Mouse (Mus musculus) G1E (cell line): ENCODE measurements around the gene Pcnx3. TPM values are rescaled to one million over a fixed set of nuclear protein-coding genes. Genes with fewer than 3 reads are reported as not detected.

Experiments
- ATAC-seq: 2 replicates; pipeline ENCODE4 v1.8.0; 2016; ENCODE audit warnings: mild to moderate bottlenecking; ENCODE audit not compliant: insufficient number of reproducible peaks, poor library complexity, low FRiP score, severe bottlenecking; ENCODE audit errors: extremely low read depth
- DNase-seq: peaks from one replicate; pipeline ENCODE4 v3.0.0; 2012; ENCODE audit warnings: low spot score
- H3K27me3 ChIP-seq: 2 replicates; pipeline ENCODE4 v1.6.1; 2012; ENCODE audit warnings: mild to moderate bottlenecking, low read length, inconsistent platforms; ENCODE audit not compliant: insufficient read depth
- H3K36me3 ChIP-seq: replicated peaks from 2 replicates; pipeline ENCODE3; 2012; ENCODE audit warnings: mild to moderate bottlenecking, inconsistent platforms
- H3K4me1 ChIP-seq: 2 replicates; pipeline ENCODE4 v1.6.1; 2012; ENCODE audit warnings: low read depth, low read length, inconsistent platforms, mixed read lengths; ENCODE audit not compliant: insufficient read depth
- H3K4me3 ChIP-seq: 2 replicates; pipeline ENCODE4 v1.5.1; 2012; ENCODE audit warnings: low read depth, mild to moderate bottlenecking, inconsistent platforms, low read length, moderate library complexity, mixed read lengths
- H3K9me3 ChIP-seq: replicated peaks from 2 replicates; pipeline ENCODE4 v1.6.1; 2012; ENCODE audit warnings: inconsistent platforms
- CTCF ChIP-seq: IDR thresholded peaks from 2 replicates; pipeline ENCODE4 v1.5.1; 2012; ENCODE audit warnings: low read depth, low read length, inconsistent platforms, mixed read lengths
- GATA1 ChIP-seq: IDR thresholded peaks from 2 replicates; pipeline ENCODE4 v1.6.1; 2012; ENCODE audit warnings: borderline replicate concordance, low read length, inconsistent platforms, mixed read lengths
- GATA2 ChIP-seq: IDR thresholded peaks from 2 replicates; pipeline ENCODE4 v1.6.1; 2012; ENCODE audit warnings: low read depth, low read length, inconsistent platforms, borderline replicate concordance
- POLR2AphosphoS5 ChIP-seq: IDR thresholded peaks from 2 replicates; pipeline ENCODE4 v1.6.1; 2012; ENCODE audit warnings: low read depth, low read length, inconsistent platforms; ENCODE audit not compliant: insufficient replicate concordance
- TAL1 ChIP-seq: conservative IDR thresholded peaks from 2 replicates; pipeline ENCODE4 v1.6.1; 2012; ENCODE audit warnings: low read depth, low read length, inconsistent platforms, mixed read lengths
- polyA plus RNA-seq: library from polyadenylated mRNA; stranded (reverse); fragments of >175 nt; gene quantifications from 2 replicates; pipeline ENCODE4 v1.2.3, GENCODE M21; 2012
- total RNA-seq, 2 experiments: library from RNA; stranded (forward) in 1 of 2; stranded (reverse) in 1 of 2; fragments of 200-1000 nt in 1 of 2; fragments of >200 nt in 1 of 2; fragmentation: Nextera tagmentation in 1 of 2; gene quantifications; 2 replicates each; pipeline ENCODE4 v1.2.3; 2014 to 2017

Pcnx3 gene
- total and polyA plus RNA-seq, 3 experiments = 13.6 to 178 (median 51.0) TPM

DNA sequence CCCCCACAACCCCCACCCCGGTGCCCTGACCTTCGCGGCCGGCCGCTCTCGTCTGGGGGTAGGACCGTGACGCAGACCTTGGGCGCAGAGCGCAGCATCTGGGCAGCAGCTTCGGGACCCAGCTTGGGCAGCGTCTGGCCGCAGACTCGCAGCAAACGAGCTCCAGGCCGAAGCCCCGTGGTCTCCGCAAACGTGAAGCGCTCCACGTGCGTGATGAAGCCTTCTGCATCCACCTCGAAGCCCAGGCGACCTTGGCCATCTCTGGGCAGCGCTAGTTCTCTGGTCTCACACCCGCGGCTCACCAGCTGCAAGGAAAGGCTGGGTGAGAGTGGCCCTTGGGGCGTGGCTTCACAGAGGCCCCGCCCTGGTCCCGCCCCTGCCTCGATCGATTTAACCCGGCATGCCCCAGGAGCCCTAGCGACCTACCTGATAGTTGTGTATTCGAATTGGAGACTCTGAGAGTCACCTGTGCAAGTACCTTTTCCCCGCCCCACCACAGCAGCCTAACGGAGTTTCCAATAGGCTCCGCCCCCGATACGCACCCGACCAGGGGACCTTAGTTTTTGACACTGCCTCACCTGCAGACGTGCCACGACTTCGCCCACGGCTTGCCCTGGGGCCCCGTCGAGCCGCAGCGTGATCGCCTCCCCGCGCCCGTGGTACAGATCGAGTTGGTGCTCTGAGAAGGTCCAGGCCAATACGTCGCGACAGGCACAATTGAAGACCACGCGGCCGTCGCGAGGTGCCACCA lies 34.6 kb downstream of the Pcnx3 start:
- ATAC-seq (no peak), DNase-seq (no peak)
- peaks cover 94% of the 10 kb centered on the region for H3K36me3 ChIP-seq
- H3K9me3 ChIP-seq = peaks cover 12% of the 10 kb centered on the region
- no peaks in the 10 kb centered on the region for H3K27me3 ChIP-seq
- H3K4me1 ChIP-seq = peaks cover 9% of the 10 kb centered on the region
- TF ChIP-seq TAL1 (no peak), GATA1 (no peak), GATA2 (no peak), POLR2AphosphoS5 (no peak)
- H3K4me3 ChIP-seq = no peak overlapping the region; the same call in 1 of the 2 replicates

DNA sequence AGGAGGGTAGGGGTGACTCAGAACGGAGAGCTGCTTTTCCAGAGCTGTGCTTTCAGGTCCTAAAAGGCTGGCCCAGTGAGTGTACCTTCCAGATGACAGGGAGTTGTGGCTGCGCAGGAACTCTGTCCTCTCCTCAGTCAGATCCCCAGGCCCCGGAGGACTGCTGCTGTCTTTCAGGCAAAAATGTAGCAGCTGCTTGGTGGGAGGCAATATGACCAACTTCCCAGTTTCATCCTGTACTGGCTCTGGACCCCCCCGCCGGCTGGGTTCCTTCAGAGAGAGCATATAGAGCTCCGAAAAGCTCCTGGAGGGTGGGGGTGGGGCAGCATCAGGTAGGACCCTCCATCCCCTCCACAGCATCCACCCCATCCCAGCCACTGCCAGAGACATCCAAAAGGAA lies 36.1 kb downstream of the Pcnx3 start:
- DNase-seq (no peak), ATAC-seq (no peak)
- Histone ChIP-seq H3K36me3 (peaks cover 95% of the 10 kb centered on the region), H3K4me1 (peaks cover 11% of the 10 kb centered on the region), H3K4me3 (no peak overlapping the region), H3K27me3 (no peaks in the 10 kb centered on the region), H3K9me3 (peaks cover 12% of the 10 kb centered on the region)
- TF ChIP-seq TAL1 (no peak), POLR2AphosphoS5 (no peak), CTCF (no peak), GATA1 (no peak), GATA2 (no peak)

- Histone ChIP-seq H3K36me3 (peaks cover 97% of the 10 kb centered on the region), H3K4me3 (no peak overlapping the region), H3K4me1 (peaks cover 7% of the 10 kb centered on the region; the same call in 1 of the 2 replicates), H3K9me3 (peaks cover 12% of the 10 kb centered on the region), H3K27me3 (no peaks in the 10 kb centered on the region)
- DNase-seq = no peak
- no peak for TF ChIP-seq TAL1
- no peak for TF ChIP-seq CTCF
- no peak for TF ChIP-seq GATA1
- no peak for TF ChIP-seq POLR2AphosphoS5
- no peak for TF ChIP-seq GATA2
- ATAC-seq = no peak
Observed at GRCm38 (mm10) chr19:5651502-5652274, 37.0 kb downstream of the Pcnx3 start.

GRCm38 (mm10) chr19:5649298-5649741 lies 39.4 kb downstream of the Pcnx3 start:
- ATAC-seq (no peak), DNase-seq (no peak)
- Histone ChIP-seq H3K4me1 (peaks cover 7% of the 10 kb centered on the region; the same call in 1 of the 2 replicates), H3K27me3 (no peaks in the 10 kb centered on the region), H3K36me3 (peaks cover 97% of the 10 kb centered on the region), H3K4me3 (no peak overlapping the region), H3K9me3 (peaks cover 4% of the 10 kb centered on the region)
- no peak for TF ChIP-seq GATA2
- no peak for TF ChIP-seq CTCF
- no peak for TF ChIP-seq POLR2AphosphoS5
- no peak for TF ChIP-seq GATA1
- no peak for TF ChIP-seq TAL1

- TF ChIP-seq POLR2AphosphoS5 = no peak
- TF ChIP-seq CTCF = no peak
- no peak for TF ChIP-seq TAL1
- TF ChIP-seq GATA2 = no peak
- TF ChIP-seq GATA1 = no peak
- H3K27me3 ChIP-seq = no peaks in the 10 kb centered on the region
- H3K4me3 ChIP-seq = no peak overlapping the region
- peaks cover 7% of the 10 kb centered on the region; the same call in 1 of the 2 replicates for H3K4me1 ChIP-seq
- DNase-seq = no peak
- H3K36me3 ChIP-seq = peaks cover 97% of the 10 kb centered on the region
- no peaks in the 10 kb centered on the region for H3K9me3 ChIP-seq
- ATAC-seq = no peak
Observed at GRCm38 (mm10) chr19:5648401-5649297, 40.1 kb downstream of the Pcnx3 start.
